Mouse (Mus musculus) liver, embryonic 14.5 days (tissue): ENCODE measurements around the gene Kif21a.

Experiments used
- CTCF ChIP-seq: IDR thresholded peaks from 2 replicates; pipeline ENCODE4 v1.5.1; 2016; ENCODE audit warnings: antibody characterized with exemption, low read depth, control low read depth
- EP300 ChIP-seq: IDR thresholded peaks from 2 replicates; pipeline ENCODE4 v1.6.1; 2016; ENCODE audit warnings: antibody characterized with exemption, low read depth

DNA sequence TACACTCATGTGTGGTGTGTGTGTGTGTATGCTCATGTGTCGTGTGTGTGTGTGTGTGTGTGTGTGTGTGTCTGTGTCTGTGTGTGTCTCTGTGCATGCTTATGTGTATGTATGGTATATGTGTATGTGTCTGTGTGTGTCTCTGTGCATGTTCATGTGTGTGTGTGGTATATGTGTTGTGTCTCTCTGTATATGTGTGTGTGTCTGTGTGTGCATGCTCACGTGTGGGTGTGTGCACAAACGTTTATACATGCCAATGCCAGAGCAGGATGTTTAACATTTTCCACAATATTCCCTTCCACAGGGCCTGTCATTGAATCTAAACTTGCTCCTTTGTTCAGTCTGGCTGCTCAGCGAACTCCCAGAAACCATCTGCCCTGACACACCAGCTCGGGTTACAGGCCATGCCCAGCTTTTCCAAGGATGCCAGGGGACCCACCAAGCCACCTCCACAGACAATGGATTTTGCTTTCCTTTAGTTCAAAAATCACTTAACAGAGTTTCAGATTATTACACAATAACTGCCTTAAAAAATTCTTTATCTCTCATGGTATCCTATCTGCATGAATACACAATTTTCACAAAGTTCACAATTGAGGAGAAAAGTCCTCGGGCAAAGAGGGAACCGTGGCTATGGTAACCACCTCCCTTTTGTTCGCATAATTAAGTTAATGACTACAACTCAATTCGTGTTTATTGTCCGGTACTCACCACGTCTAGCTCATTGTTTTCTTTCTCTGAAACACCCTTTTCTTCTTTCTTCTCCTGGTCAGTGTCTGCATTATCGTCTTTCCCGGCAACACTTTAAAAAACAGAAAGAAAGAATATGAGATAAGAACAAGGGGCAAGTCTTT, 77.6 kb downstream of the Kif21a start:
- TF ChIP-seq EP300: no peak
- no peak for TF ChIP-seq CTCF
